Mouse (Mus musculus): ENCODE measurements around the gene Mmgt2. TPM values are rescaled to one million over a fixed set of nuclear protein-coding genes. Genes with fewer than 3 reads are reported as not detected.
"Not testable (repeated sequence)": the region's sequence is repeated elsewhere in the genome, so short reads cannot be mapped to it uniquely, and the experiment has no call there.

The Mmgt2 gene
- polyA plus RNA-seq, 1 experiment from 2014 or later: 43.5 TPM

- ATAC-seq (ENCODE audit: low FRiP score) (peak; percentile 77), DNase-seq (ENCODE audit: low spot score) (peak; percentile 69)
- H3K9ac ChIP-seq (ENCODE audit: low read depth, low read length): peak within 1 kb of the TSS; percentile 72
- peak within 1 kb of the TSS; percentile 78 for H3K4me3 ChIP-seq (ENCODE audit: low read depth, low read length)
- H3K27ac ChIP-seq (ENCODE audit: low read depth, low read length): peak within 1 kb of the TSS; percentile 65
- H3K9me3 ChIP-seq (ENCODE audit: control insufficient read depth, low read length): no peaks in the 10 kb centered on the region
- H3K27me3 ChIP-seq (ENCODE audit: control insufficient read depth, insufficient read depth, low read length): no peaks in the 10 kb centered on the region
- WGBS: 2% methylated on average over 26 of the region's 86 CpGs
- 0 out of 2 replicates have a peak, but pooled peaks cover 7% of the 10 kb centered on the region for H3K4me1 ChIP-seq (replicated peaks; ENCODE audit: control insufficient read depth, insufficient read depth, low read length)
- H3K36me3 ChIP-seq (ENCODE audit: control insufficient read depth, insufficient read depth, low read length): no peaks in the 10 kb centered on the region
- H3K4me2 ChIP-seq (replicated peaks; ENCODE audit: low read depth, low read length): peak within 1 kb of the TSS; percentile 98
Observed at GRCm38 (mm10) chr11:62647661-62648590, 538 bp upstream of the Mmgt2 start, which contains the start of gene Lrrc75a. TSS of gene Lrrc75a (minus strand) at chr11:62648523.

- not testable (repeated sequence) for H3K4me3 ChIP-seq (ENCODE audit: low read depth, low read length); H3K27me3 ChIP-seq (ENCODE audit: control insufficient read depth, insufficient read depth, low read length); H3K9me3 ChIP-seq (ENCODE audit: control insufficient read depth, low read length); H3K4me1 ChIP-seq (replicated peaks; ENCODE audit: control insufficient read depth, insufficient read depth, low read length); DNase-seq (ENCODE audit: low spot score); H3K4me2 ChIP-seq (replicated peaks; ENCODE audit: low read depth, low read length); H3K27ac ChIP-seq (ENCODE audit: low read depth, low read length); H3K36me3 ChIP-seq (ENCODE audit: control insufficient read depth, insufficient read depth, low read length); ATAC-seq (ENCODE audit: low FRiP score); H3K9ac ChIP-seq (ENCODE audit: low read depth, low read length)
- WGBS: 83% methylated on average over 4 of the region's 4 CpGs
Observed at GRCm38 (mm10) chr11:62649803-62650202, 1.3 kb downstream of the Mmgt2 start.

- Histone ChIP-seq H3K4me1 (replicated peaks; ENCODE audit: control insufficient read depth, insufficient read depth, low read length) (0 out of 2 replicates have a peak, but pooled peaks cover 7% of the 10 kb centered on the region), H3K4me2 (replicated peaks; ENCODE audit: low read depth, low read length) (no peak overlapping the region), H3K4me3 (ENCODE audit: low read depth, low read length) (no peak overlapping the region), H3K9ac (ENCODE audit: low read depth, low read length) (no peak overlapping the region), H3K36me3 (ENCODE audit: control insufficient read depth, insufficient read depth, low read length) (no peaks in the 10 kb centered on the region), H3K27ac (ENCODE audit: low read depth, low read length) (no peak overlapping the region), H3K27me3 (ENCODE audit: control insufficient read depth, insufficient read depth, low read length) (no peaks in the 10 kb centered on the region), H3K9me3 (ENCODE audit: control insufficient read depth, low read length) (no peaks in the 10 kb centered on the region)
- ATAC-seq (ENCODE audit: low FRiP score) (no peak), DNase-seq (ENCODE audit: low spot score) (no peak)
- 91% methylated on average over 3 of the region's 3 CpGs for WGBS
Observed at GRCm38 (mm10) chr11:62651563-62651962, 3.1 kb downstream of the Mmgt2 start.

- no peak overlapping the region for H3K27ac ChIP-seq (ENCODE audit: low read depth, low read length)
- H3K36me3 ChIP-seq (ENCODE audit: control insufficient read depth, insufficient read depth, low read length): no peaks in the 10 kb centered on the region
- H3K9me3 ChIP-seq (ENCODE audit: control insufficient read depth, low read length): no peaks in the 10 kb centered on the region
- no peak for DNase-seq (ENCODE audit: low spot score)
- no peak for ATAC-seq (ENCODE audit: low FRiP score)
- H3K9ac ChIP-seq (ENCODE audit: low read depth, low read length): no peak overlapping the region
- H3K4me3 ChIP-seq (ENCODE audit: low read depth, low read length): no peak overlapping the region
- H3K27me3 ChIP-seq (ENCODE audit: control insufficient read depth, insufficient read depth, low read length): no peaks in the 10 kb centered on the region
- H3K4me1 ChIP-seq (replicated peaks; ENCODE audit: control insufficient read depth, insufficient read depth, low read length): 0 out of 2 replicates have a peak, but pooled peaks cover 7% of the 10 kb centered on the region
- 94% methylated on average over 3 of the region's 3 CpGs for WGBS
- H3K4me2 ChIP-seq (replicated peaks; ENCODE audit: low read depth, low read length): no peak overlapping the region
Observed at GRCm38 (mm10) chr11:62652080-62652479, 3.6 kb downstream of the Mmgt2 start.

GRCm38 (mm10) chr11:62660885-62661284 lies 12.4 kb downstream of the Mmgt2 start:
- Histone ChIP-seq H3K4me3 (ENCODE audit: low read depth, low read length) (no peak overlapping the region), H3K36me3 (ENCODE audit: control insufficient read depth, insufficient read depth, low read length) (0 out of 2 replicates have a peak, but pooled peaks cover 2% of the 10 kb centered on the region), H3K27me3 (ENCODE audit: control insufficient read depth, insufficient read depth, low read length) (no peaks in the 10 kb centered on the region), H3K9ac (ENCODE audit: low read depth, low read length) (no peak overlapping the region), H3K4me2 (replicated peaks; ENCODE audit: low read depth, low read length) (no peak overlapping the region), H3K9me3 (ENCODE audit: control insufficient read depth, low read length) (no peaks in the 10 kb centered on the region), H3K4me1 (replicated peaks; ENCODE audit: control insufficient read depth, insufficient read depth, low read length) (no peaks in the 10 kb centered on the region), H3K27ac (ENCODE audit: low read depth, low read length) (no peak overlapping the region)
- DNase-seq (ENCODE audit: low spot score): no peak
- WGBS: 71% methylated on average over 4 of the region's 4 CpGs
- no peak for ATAC-seq (ENCODE audit: low FRiP score)

GRCm38 (mm10) chr11:62664250-62664649 lies 15.8 kb downstream of the Mmgt2 start:
- DNase-seq (ENCODE audit: low spot score) (no peak), ATAC-seq (ENCODE audit: low FRiP score) (no peak)
- H3K4me1 ChIP-seq (replicated peaks; ENCODE audit: control insufficient read depth, insufficient read depth, low read length): no peaks in the 10 kb centered on the region
- H3K27ac ChIP-seq (ENCODE audit: low read depth, low read length): no peak overlapping the region
- H3K9me3 ChIP-seq (ENCODE audit: control insufficient read depth, low read length): no peaks in the 10 kb centered on the region
- no peaks in the 10 kb centered on the region for H3K27me3 ChIP-seq (ENCODE audit: control insufficient read depth, insufficient read depth, low read length)
- H3K4me2 ChIP-seq (replicated peaks; ENCODE audit: low read depth, low read length): no peak overlapping the region
- 85% methylated on average over 6 of the region's 6 CpGs for WGBS
- H3K4me3 ChIP-seq (ENCODE audit: low read depth, low read length): no peak overlapping the region
- H3K9ac ChIP-seq (ENCODE audit: low read depth, low read length): no peak overlapping the region
- H3K36me3 ChIP-seq (ENCODE audit: control insufficient read depth, insufficient read depth, low read length): 0 out of 2 replicates have a peak, but pooled peaks cover 2% of the 10 kb centered on the region

GRCm38 (mm10) chr11:62668986-62669385 lies 20.5 kb downstream of the Mmgt2 start:
- no peak for DNase-seq (ENCODE audit: low spot score)
- WGBS: 90% methylated on average over 5 of the region's 5 CpGs
- no peak for ATAC-seq (ENCODE audit: low FRiP score)
- Histone ChIP-seq H3K9me3 (ENCODE audit: control insufficient read depth, low read length) (no peaks in the 10 kb centered on the region), H3K4me1 (replicated peaks; ENCODE audit: control insufficient read depth, insufficient read depth, low read length) (0 out of 2 replicates have a peak, but pooled peaks cover 2% of the 10 kb centered on the region), H3K9ac (ENCODE audit: low read depth, low read length) (no peak overlapping the region), H3K4me2 (replicated peaks; ENCODE audit: low read depth, low read length) (no peak overlapping the region), H3K27me3 (ENCODE audit: control insufficient read depth, insufficient read depth, low read length) (no peaks in the 10 kb centered on the region), H3K4me3 (ENCODE audit: low read depth, low read length) (no peak overlapping the region), H3K36me3 (ENCODE audit: control insufficient read depth, insufficient read depth, low read length) (0 out of 2 replicates have a peak, but pooled peaks cover 2% of the 10 kb centered on the region), H3K27ac (ENCODE audit: low read depth, low read length) (no peak overlapping the region)

GRCm38 (mm10) chr11:62669471-62669870 lies 21.0 kb downstream of the Mmgt2 start:
- 73% methylated on average over 12 of the region's 12 CpGs for WGBS
- no peak overlapping the region for H3K9ac ChIP-seq (ENCODE audit: low read depth, low read length)
- H3K4me2 ChIP-seq (replicated peaks; ENCODE audit: low read depth, low read length): no peak overlapping the region
- no peak overlapping the region for H3K4me3 ChIP-seq (ENCODE audit: low read depth, low read length)
- H3K27ac ChIP-seq (ENCODE audit: low read depth, low read length): no peak overlapping the region
- H3K4me1 ChIP-seq (replicated peaks; ENCODE audit: control insufficient read depth, insufficient read depth, low read length): 0 out of 2 replicates have a peak, but pooled peaks cover 2% of the 10 kb centered on the region
- ATAC-seq (ENCODE audit: low FRiP score) (no peak), DNase-seq (ENCODE audit: low spot score) (no peak)
- no peaks in the 10 kb centered on the region for H3K9me3 ChIP-seq (ENCODE audit: control insufficient read depth, low read length)
- no peaks in the 10 kb centered on the region for H3K27me3 ChIP-seq (ENCODE audit: control insufficient read depth, insufficient read depth, low read length)
- no peaks in the 10 kb centered on the region for H3K36me3 ChIP-seq (ENCODE audit: control insufficient read depth, insufficient read depth, low read length)
